Mouse (Mus musculus): ENCODE results near the gene Ntn4. TPM values are rescaled to one million over a fixed set of nuclear protein-coding genes. Genes with fewer than 3 reads are reported as not detected.

Ntn4 gene
- polyA plus RNA-seq, 1 experiment from 2014 or later, result 4.4 TPM

DNA sequence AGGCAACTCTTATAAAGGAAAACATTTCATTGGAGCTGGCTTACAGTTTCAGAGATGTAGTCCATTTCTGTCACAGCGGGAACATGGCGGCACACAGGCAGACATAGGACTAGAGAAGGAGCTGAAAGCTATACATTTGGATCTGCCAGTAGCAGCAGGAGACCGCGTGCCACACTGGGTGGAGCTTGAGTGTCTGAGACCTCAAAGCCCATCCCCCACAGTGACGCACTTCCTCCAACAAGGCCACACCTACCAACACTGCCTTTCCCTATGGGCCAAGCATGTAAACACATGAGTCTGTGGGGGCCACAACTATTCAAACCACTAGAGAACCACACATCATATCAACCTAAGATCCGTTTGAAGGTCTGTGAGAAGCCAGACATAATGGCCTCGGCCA, 31.2 kb upstream of the Ntn4 start:
- no peak overlapping the region for H3K4me2 ChIP-seq (ENCODE audit: low read depth, low read length, severe bottlenecking)
- H3K9ac ChIP-seq (ENCODE audit: low read length), result no peak overlapping the region
- ATAC-seq (replicated peaks; ENCODE audit: low FRiP score) (no peak), DNase-seq (ENCODE audit: low spot score) (no peak)
- WGBS, result 94% methylated on average over 7 of the region's 7 CpGs
- H3K9me3 ChIP-seq (ENCODE audit: control insufficient read depth, low read length), result no peaks in the 10 kb centered on the region
- H3K27me3 ChIP-seq (ENCODE audit: control insufficient read depth, insufficient read depth, low read length), result no peaks in the 10 kb centered on the region
- no peak overlapping the region for H3K4me3 ChIP-seq (ENCODE audit: low read depth, low read length)
- H3K4me1 ChIP-seq (replicated peaks; ENCODE audit: control insufficient read depth, insufficient read depth, low read length), result no peaks in the 10 kb centered on the region
- no peak overlapping the region for H3K27ac ChIP-seq (ENCODE audit: low read depth, low read length)
- H3K36me3 ChIP-seq (ENCODE audit: control insufficient read depth, insufficient read depth, low read length), result no peaks in the 10 kb centered on the region

DNA sequence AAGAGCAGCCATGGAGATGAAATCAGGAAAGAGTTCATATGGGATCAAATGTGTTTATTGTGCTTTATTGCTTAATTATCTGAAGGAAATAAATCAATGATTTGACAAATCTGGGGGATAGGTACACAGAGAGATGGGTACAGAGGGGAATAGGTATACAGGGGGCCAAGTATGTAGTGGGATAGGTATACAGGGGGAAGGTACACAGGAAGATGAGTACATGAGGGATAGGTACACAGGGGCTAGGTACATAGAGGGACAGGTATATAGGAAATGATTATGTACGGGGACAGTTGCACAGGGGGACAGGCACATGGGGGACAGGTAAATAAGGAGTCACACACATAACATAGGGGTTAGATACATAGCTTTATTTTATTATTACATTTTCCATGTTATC, 29.6 kb upstream of the Ntn4 start:
- Histone ChIP-seq H3K9me3 (ENCODE audit: control insufficient read depth, low read length) (no peaks in the 10 kb centered on the region), H3K27me3 (ENCODE audit: control insufficient read depth, insufficient read depth, low read length) (no peaks in the 10 kb centered on the region), H3K4me3 (ENCODE audit: low read depth, low read length) (no peak overlapping the region), H3K4me2 (ENCODE audit: low read depth, low read length, severe bottlenecking) (no peak overlapping the region), H3K36me3 (ENCODE audit: control insufficient read depth, insufficient read depth, low read length) (no peaks in the 10 kb centered on the region), H3K9ac (ENCODE audit: low read length) (no peak overlapping the region), H3K4me1 (replicated peaks; ENCODE audit: control insufficient read depth, insufficient read depth, low read length) (no peaks in the 10 kb centered on the region), H3K27ac (ENCODE audit: low read depth, low read length) (no peak overlapping the region)
- no peak; the same call in 1 of the 2 replicates for ATAC-seq (replicated peaks; ENCODE audit: low FRiP score)
- no peak for DNase-seq (ENCODE audit: low spot score)
- 100% methylated on average over 1 of the region's 1 CpGs for WGBS

DNA sequence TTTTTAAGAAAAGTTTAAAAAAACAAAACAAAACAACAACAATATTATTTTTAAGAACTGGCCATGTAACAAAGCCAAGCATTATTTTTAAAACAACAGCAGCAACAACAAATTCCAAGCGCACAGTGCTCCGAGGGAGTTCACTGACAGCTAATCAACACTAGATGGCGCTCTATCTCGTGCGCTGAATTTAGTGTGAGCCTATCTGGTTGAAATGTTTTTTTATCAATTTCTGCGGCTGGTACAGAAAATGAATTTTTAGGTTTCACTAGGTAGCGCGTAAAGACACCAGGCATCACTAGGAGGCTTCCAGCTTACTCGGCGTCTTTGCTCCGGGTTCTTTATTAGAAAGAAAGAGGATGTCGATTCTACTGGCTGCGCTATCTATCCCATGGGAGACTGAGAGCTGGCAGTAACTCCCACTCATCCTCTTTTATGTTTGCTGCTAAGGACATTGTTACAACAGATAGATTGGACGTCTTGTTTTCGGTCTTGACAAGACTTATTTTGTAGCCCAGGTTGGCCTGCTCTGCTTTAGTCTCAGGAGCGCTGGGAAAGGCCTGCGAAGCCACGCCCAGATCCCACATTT, 29.0 kb upstream of the Ntn4 start:
- ATAC-seq (replicated peaks; ENCODE audit: low FRiP score), result no peak
- no peak overlapping the region for H3K4me2 ChIP-seq (ENCODE audit: low read depth, low read length, severe bottlenecking)

DNA sequence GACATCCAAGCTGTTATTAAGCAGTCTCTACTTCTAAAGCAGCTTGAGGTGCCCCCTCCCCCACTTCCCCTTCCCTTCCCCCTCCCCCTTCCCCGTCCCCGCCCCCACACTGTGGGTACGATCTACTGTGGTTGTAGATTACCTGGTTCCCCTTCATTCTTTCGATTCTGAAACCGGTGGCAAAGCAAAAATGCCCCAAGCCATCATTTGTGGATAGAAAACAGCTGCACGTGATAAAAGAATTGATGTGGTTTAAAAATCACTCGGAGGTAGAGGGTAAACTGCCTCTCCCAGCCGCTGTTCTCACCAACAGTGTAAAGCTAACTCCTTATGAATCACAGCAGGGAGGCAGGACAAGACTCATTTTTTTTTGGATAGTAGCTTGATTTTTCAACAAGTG, 25.6 kb upstream of the Ntn4 start:
- no peaks in the 10 kb centered on the region for H3K27me3 ChIP-seq (ENCODE audit: control insufficient read depth, insufficient read depth, low read length)
- H3K9me3 ChIP-seq (ENCODE audit: control insufficient read depth, low read length), result no peaks in the 10 kb centered on the region
- H3K4me3 ChIP-seq (ENCODE audit: low read depth, low read length), result no peak overlapping the region
- no peak overlapping the region for H3K9ac ChIP-seq (ENCODE audit: low read length)
- no peak overlapping the region for H3K27ac ChIP-seq (ENCODE audit: low read depth, low read length)
- no peaks in the 10 kb centered on the region for H3K36me3 ChIP-seq (ENCODE audit: control insufficient read depth, insufficient read depth, low read length)
- ATAC-seq (replicated peaks; ENCODE audit: low FRiP score) (no peak), DNase-seq (ENCODE audit: low spot score) (no peak)
- 87% methylated on average over 8 of the region's 8 CpGs for WGBS
- H3K4me1 ChIP-seq (replicated peaks; ENCODE audit: control insufficient read depth, insufficient read depth, low read length), result no peaks in the 10 kb centered on the region
- H3K4me2 ChIP-seq (ENCODE audit: low read depth, low read length, severe bottlenecking), result no peak overlapping the region

More for the DNA sequence above, 29.0 kb upstream of the Ntn4 start:
- Histone ChIP-seq H3K9ac (ENCODE audit: low read length) (no peak overlapping the region), H3K36me3 (ENCODE audit: control insufficient read depth, insufficient read depth, low read length) (no peaks in the 10 kb centered on the region), H3K9me3 (ENCODE audit: control insufficient read depth, low read length) (no peaks in the 10 kb centered on the region), H3K27me3 (ENCODE audit: control insufficient read depth, insufficient read depth, low read length) (no peaks in the 10 kb centered on the region), H3K27ac (ENCODE audit: low read depth, low read length) (no peak overlapping the region), H3K4me1 (replicated peaks; ENCODE audit: control insufficient read depth, insufficient read depth, low read length) (no peaks in the 10 kb centered on the region), H3K4me3 (ENCODE audit: low read depth, low read length) (no peak overlapping the region)
- no peak for DNase-seq (ENCODE audit: low spot score)
- 57% methylated on average over 18 of the region's 18 CpGs for WGBS

DNA sequence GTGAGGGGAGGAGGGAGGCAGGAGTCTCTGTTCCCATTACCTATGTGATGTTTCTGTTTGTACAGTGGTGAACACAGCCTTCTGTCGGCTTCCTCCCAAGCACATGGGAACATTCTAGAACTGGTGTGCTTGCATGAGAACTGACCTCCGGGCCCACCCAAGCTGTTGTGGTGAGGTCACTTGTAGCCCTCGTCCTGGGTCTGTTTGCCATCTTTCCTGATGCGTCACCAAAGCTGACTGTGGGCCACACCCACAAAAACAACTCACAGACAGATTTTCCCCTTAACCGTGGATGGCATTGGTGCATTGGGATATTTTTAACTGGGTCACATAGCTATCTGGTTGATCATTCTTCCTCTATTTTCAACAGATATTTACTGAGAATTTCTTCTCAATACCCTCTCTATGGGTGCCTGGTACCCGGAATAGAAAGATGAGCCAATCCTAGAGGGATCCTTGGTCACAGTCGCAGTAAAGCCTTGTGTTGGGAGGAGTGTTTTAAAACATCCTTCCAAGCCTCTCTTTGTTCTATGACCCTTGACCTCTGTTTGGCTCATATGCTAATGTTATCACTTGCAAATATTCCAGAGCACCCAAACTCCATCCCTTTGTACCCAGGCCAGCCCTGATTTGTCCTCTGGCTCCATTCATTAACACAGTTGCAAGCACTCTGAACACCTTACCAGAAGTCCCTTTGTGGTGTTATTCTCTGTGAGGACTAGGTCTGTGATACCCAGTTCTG, 19.9 kb upstream of the Ntn4 start:
- Histone ChIP-seq H3K4me3 (ENCODE audit: low read depth, low read length) (no peak overlapping the region), H3K27me3 (ENCODE audit: control insufficient read depth, insufficient read depth, low read length) (no peaks in the 10 kb centered on the region), H3K36me3 (ENCODE audit: control insufficient read depth, insufficient read depth, low read length) (no peaks in the 10 kb centered on the region), H3K9me3 (ENCODE audit: control insufficient read depth, low read length) (no peaks in the 10 kb centered on the region), H3K27ac (ENCODE audit: low read depth, low read length) (no peak overlapping the region), H3K9ac (ENCODE audit: low read length) (no peak overlapping the region), H3K4me2 (ENCODE audit: low read depth, low read length, severe bottlenecking) (no peak overlapping the region), H3K4me1 (replicated peaks; ENCODE audit: control insufficient read depth, insufficient read depth, low read length) (no peaks in the 10 kb centered on the region)
- no peak for DNase-seq (ENCODE audit: low spot score)
- WGBS, result 74% methylated on average over 7 of the region's 7 CpGs
- ATAC-seq (replicated peaks; ENCODE audit: low FRiP score), result no peak

DNA sequence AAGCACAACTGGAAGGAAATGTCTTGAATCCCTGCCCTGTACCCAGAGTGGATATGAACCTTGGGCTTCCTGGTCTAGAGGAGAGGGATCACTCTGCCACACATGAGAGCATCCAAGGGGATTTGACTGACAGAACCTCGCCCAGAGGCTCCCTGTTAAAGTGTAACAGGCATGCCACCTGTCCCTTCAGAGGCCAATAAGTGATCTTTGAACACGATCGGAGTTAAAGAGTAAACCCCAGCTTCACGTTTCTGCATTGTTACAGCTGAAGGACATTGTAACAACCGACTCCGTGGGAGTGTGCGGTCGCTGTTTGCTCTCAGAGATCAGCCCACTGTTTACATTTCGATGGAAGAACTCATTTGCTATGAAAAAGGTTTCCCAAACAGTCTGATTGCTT, 16.8 kb upstream of the Ntn4 start:
- H3K4me3 ChIP-seq (ENCODE audit: low read depth, low read length), result no peak overlapping the region
- DNase-seq (ENCODE audit: low spot score) (no peak), ATAC-seq (replicated peaks; ENCODE audit: low FRiP score) (no peak)
- no peak overlapping the region for H3K4me2 ChIP-seq (ENCODE audit: low read depth, low read length, severe bottlenecking)
- 70% methylated on average over 9 of the region's 9 CpGs for WGBS
- no peak overlapping the region for H3K9ac ChIP-seq (ENCODE audit: low read length)
- H3K36me3 ChIP-seq (ENCODE audit: control insufficient read depth, insufficient read depth, low read length), result no peaks in the 10 kb centered on the region
- H3K27ac ChIP-seq (ENCODE audit: low read depth, low read length), result no peak overlapping the region
- no peaks in the 10 kb centered on the region for H3K27me3 ChIP-seq (ENCODE audit: control insufficient read depth, insufficient read depth, low read length)
- no peaks in the 10 kb centered on the region for H3K4me1 ChIP-seq (replicated peaks; ENCODE audit: control insufficient read depth, insufficient read depth, low read length)
- no peaks in the 10 kb centered on the region for H3K9me3 ChIP-seq (ENCODE audit: control insufficient read depth, low read length)

DNA sequence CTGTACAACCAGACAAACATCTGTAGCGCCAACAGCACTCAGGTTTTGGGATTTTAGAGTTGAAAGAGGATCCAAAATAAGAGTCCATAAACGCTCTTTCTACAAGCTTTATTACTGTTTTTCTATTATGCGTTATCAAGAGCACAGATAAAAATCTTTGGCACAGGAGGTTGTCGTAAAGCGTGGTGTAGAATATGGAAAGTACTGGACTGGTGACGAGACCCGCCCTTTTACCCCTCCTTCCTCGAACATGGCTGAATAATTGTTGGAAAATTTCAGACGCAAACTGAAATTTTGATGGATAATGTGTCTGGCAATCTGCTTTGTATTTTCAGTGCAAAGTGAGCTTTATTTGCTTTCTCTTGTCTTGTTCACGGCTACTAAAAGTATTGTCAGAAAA, 16.3 kb upstream of the Ntn4 start:
- DNase-seq (ENCODE audit: low spot score) (no peak), ATAC-seq (replicated peaks; ENCODE audit: low FRiP score) (no peak)
- Histone ChIP-seq H3K4me3 (ENCODE audit: low read depth, low read length) (no peak overlapping the region), H3K9ac (ENCODE audit: low read length) (no peak overlapping the region), H3K4me2 (ENCODE audit: low read depth, low read length, severe bottlenecking) (no peak overlapping the region), H3K27me3 (ENCODE audit: control insufficient read depth, insufficient read depth, low read length) (no peaks in the 10 kb centered on the region), H3K36me3 (ENCODE audit: control insufficient read depth, insufficient read depth, low read length) (no peaks in the 10 kb centered on the region), H3K9me3 (ENCODE audit: control insufficient read depth, low read length) (no peaks in the 10 kb centered on the region), H3K4me1 (replicated peaks; ENCODE audit: control insufficient read depth, insufficient read depth, low read length) (no peaks in the 10 kb centered on the region), H3K27ac (ENCODE audit: low read depth, low read length) (no peak overlapping the region)
- 89% methylated on average over 10 of the region's 10 CpGs for WGBS

DNA sequence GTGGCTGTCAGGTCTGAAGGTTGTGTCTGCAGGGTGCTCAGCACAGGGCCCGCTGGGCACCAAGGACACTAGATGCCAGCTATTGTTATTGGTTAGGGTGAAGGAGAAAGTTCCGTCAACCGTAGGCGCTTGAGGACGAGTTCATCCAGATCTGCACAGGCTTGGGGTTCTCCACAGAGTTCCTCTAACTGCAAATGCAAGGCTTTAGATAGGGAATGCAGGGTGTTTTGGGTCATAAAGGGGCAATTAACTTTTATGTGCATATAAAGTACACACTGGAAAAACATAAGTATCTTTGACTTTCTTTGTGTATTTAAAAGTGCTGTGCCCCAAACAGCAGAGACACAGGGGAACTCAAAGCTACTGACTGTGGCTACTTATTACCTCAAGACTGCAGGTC, 10.2 kb upstream of the Ntn4 start:
- H3K9me3 ChIP-seq (ENCODE audit: control insufficient read depth, low read length), result no peaks in the 10 kb centered on the region
- H3K27ac ChIP-seq (ENCODE audit: low read depth, low read length), result no peak overlapping the region
- H3K9ac ChIP-seq (ENCODE audit: low read length), result no peak overlapping the region
- no peak overlapping the region for H3K4me3 ChIP-seq (ENCODE audit: low read depth, low read length)
- DNase-seq (ENCODE audit: low spot score) (no peak), ATAC-seq (replicated peaks; ENCODE audit: low FRiP score) (no peak)
- H3K27me3 ChIP-seq (ENCODE audit: control insufficient read depth, insufficient read depth, low read length), result no peaks in the 10 kb centered on the region
- H3K4me2 ChIP-seq (ENCODE audit: low read depth, low read length, severe bottlenecking), result no peak overlapping the region
- no peaks in the 10 kb centered on the region for H3K4me1 ChIP-seq (replicated peaks; ENCODE audit: control insufficient read depth, insufficient read depth, low read length)
- no peaks in the 10 kb centered on the region for H3K36me3 ChIP-seq (ENCODE audit: control insufficient read depth, insufficient read depth, low read length)
- 89% methylated on average over 5 of the region's 5 CpGs for WGBS

DNA sequence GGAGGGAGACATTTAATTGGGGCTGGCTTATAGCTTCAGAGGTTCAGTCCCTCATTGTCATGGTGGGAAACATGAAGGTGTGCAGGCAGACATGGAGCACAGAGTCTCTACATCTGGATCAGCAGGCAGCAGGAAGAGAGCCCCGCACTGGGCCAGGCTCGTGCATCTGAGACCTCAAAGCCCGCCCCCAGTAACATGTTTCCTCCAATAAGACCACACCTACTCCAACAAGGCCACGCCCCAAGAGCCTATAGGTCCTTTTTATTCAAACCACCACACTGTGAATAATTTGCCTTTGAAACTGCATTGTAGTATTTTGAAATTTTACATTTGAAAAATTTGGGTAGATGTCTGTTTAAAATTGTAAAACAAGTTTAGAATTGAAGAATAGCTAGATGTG, 8.4 kb upstream of the Ntn4 start:
- H3K4me1 ChIP-seq (replicated peaks; ENCODE audit: control insufficient read depth, insufficient read depth, low read length), result no peaks in the 10 kb centered on the region
- 75% methylated on average over 4 of the region's 4 CpGs for WGBS
- no peak overlapping the region for H3K4me3 ChIP-seq (ENCODE audit: low read depth, low read length)
- H3K36me3 ChIP-seq (ENCODE audit: control insufficient read depth, insufficient read depth, low read length), result no peaks in the 10 kb centered on the region
- DNase-seq (ENCODE audit: low spot score) (no peak), ATAC-seq (replicated peaks; ENCODE audit: low FRiP score) (no peak)
- no peak overlapping the region for H3K9ac ChIP-seq (ENCODE audit: low read length)
- H3K9me3 ChIP-seq (ENCODE audit: control insufficient read depth, low read length), result no peaks in the 10 kb centered on the region
- no peak overlapping the region for H3K4me2 ChIP-seq (ENCODE audit: low read depth, low read length, severe bottlenecking)
- H3K27me3 ChIP-seq (ENCODE audit: control insufficient read depth, insufficient read depth, low read length), result no peaks in the 10 kb centered on the region
- no peak overlapping the region for H3K27ac ChIP-seq (ENCODE audit: low read depth, low read length)

Measured in forebrain, embryonic 11.5 days (tissue).